Mouse (Mus musculus) kidney, adult 8-10 months (tissue): ENCODE measurements around the gene Dusp19.

Source experiments
- DNase-seq, 2 experiments: peaks; one replicate each; pipeline ENCODE4 v3.0.0; 2022

Gene Dusp19

DNA sequence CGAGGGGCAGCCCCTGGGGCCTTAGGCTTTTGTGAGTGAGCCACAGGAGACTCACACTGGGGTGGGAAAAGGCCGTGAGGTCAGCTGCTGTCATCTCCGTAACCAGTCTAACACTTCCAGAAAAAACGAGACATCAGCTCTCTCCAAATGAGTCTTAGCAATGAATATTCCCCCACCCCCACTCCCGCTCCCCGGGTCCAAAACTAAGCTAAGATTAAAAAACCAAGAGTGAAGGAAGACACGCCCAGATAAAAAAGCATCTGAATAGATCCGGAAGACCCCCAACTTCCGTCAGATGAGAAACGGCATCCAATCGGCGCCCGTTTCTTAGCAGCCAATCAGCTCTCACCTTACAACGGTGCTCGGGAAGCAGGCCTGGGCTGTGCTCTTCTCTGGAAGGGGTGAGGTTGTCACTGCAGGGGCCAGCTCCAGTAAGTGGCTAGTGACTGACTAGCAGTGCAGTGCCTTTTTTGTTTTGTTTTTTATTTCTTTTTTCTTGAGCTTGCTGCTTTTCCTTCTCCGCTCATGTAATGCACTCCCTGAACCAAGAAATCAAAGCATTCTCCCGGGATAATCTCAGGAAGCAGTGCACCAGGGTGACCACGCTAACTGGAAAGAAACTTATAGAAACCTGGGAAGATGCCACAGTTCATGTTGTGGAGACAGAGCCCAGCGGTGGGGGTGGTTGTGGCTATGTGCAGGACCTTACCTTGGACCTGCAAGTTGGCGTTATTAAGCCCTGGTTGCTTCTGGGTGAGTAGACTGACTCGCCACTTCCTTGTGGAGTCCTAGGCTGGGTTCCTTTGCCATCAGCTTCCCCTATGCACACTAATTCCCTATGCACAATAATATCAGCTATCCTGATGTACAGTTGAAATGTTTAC is at the start of gene Dusp19, which contains the start of gene Nup35:
TSS of gene Dusp19 (plus strand) at position 192 of the 884 bp plus-strand sequence.
TSS of gene Nup35 (plus strand) at position 383 of the 884 bp plus-strand sequence.
- peak; percentile 93 to 97 for DNase-seq

- no peak for DNase-seq
These were observed 49.4 kb upstream of the Dusp19 start for GRCm38 (mm10) chr2:80567411-80567810.

GRCm38 (mm10) chr2:80570656-80571055 is 46.2 kb upstream of the Dusp19 start:
- DNase-seq = no peak

DNA sequence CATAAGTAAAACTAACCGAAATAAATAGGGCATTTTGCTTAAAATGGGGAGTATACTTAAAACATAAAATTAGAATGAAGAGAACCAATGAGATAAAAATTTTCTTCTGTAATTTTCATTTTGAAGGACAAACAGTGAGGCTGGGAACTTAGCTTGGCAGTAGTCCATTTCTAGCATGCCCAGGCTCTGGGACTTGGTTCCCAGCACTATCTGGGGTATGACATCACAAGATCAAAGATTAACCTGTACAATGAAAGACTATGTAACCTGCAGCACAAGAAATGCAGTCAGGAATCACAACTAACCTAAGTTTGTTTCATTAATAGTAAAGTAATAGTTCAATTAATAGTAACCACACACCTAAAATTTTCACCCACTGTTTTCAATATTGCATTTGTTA is 39.6 kb upstream of the Dusp19 start:
- peak; percentile 17 to 23 for DNase-seq

GRCm38 (mm10) chr2:80579253-80579891 is 37.5 kb upstream of the Dusp19 start:
- no peak for DNase-seq

DNA sequence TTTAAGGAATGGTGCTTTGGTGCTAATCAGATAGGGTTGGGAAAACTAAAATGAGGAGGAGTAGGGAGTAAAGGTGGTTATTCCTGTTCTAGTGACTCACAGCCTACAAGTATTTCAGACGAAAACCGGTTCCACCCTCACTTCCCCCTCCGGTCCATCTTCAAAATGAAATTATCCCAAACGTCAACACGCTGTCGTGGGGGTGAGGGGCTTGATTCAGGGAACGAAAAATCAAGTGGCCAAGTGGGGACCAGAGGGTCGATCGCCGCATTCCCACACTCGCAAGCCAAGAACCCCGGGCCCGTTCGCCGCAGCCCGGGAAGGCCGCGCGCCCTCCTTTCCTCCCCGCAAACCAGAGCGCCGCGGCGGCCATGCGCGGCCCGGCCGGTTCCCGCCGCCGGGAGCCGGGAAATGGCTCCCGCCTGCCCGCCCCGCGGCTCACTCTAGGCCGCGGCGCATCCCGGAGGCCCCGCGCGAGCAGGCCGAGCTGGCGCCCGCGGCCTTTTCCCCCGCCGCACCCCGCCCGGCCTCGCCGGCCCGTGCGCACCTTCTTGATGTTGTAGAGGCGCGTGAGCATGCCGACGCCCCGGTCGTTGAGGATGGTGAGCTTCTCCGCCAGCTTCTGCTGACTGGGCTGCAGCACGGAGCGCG is 36.4 kb upstream of the Dusp19 start:
- peak; percentile 19 to 22 for DNase-seq

DNA sequence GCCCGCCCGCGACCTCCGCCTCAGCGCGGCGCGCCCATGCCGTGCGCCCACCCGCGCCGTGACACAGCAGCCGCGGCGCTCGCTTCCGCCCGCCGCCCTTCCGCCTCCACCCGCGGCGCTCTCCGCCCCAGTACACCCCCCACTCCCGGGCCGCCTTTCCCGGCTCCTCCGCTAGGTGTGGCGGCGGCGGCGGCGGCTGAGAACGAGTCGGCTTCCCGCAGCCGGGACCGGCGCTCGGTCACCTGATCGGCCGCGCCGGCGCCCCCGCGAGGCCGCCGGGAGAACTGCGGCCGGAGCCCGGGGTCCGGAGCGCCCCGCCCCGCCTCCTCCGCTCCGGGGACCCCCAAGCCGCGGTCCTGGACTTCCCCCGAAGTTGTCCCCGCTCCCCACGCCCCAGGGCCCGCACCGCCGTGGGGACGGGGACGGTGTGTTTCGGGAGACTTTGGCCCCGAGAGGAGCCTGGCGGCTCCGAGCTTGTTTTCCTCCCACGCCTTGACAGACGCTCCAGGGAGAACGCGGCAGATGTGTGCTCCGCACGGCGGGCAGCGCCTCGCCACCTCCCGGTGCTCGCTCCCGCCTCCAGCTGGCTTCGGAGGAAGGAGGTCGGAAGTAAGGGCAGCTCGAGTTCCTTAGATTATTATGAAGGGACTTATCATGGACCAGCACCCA is 35.7 kb upstream of the Dusp19 start, which contains the start of gene Nckap1:
TSS of gene Nckap1 (minus strand) at position 338 of the 669 bp plus-strand sequence.
- peak; percentile 86 to 87 for DNase-seq

DNA sequence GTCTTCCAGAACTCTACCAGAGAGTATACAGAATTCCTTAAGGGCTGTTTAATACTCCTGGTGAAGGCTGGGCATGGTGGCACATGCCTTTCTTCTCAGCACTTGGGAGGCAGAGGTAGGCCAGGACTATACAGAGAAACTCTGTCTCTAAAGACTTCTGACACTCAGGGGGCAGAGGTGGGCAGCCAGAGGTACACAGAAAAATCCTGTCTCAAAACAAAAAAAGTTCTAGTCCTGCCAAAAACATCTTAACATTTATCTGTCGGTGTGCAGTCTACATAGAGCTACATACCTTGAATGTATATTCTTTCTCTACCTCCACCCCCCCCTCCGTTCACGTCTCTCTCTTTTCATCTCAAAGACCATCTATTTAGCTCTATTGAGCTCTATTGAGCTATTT is 34.5 kb upstream of the Dusp19 start:
- DNase-seq = no peak

- DNase-seq = no peak
These were observed 22.5 kb upstream of the Dusp19 start for GRCm38 (mm10) chr2:80594215-80594918.

DNA sequence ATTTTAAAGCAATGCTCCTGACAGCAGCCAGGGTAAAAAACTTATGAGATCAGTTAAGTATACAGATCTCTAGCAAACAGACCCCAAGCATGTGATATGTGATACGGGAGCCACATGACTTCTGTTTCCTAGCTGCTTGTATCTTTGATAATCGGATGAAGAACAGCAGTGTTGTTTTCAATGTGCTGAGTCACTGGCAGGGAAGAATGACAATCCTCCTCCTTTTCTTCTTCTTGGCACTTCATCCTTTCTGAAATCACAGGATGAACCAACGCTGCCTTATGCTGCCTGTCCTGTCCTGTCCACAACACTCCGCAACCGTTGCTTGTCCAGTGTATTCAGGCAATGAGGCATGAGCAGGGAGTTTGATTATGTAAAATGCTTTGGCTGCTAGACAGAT is 19.9 kb upstream of the Dusp19 start:
- no peak for DNase-seq

GRCm38 (mm10) chr2:80599850-80600249 is 17.0 kb upstream of the Dusp19 start:
- no peak for DNase-seq

GRCm38 (mm10) chr2:80600611-80601010 is 16.2 kb upstream of the Dusp19 start:
- DNase-seq = no peak

GRCm38 (mm10) chr2:80602756-80603155 is 14.1 kb upstream of the Dusp19 start:
- no peak for DNase-seq

- no peak for DNase-seq
These were observed 12.9 kb upstream of the Dusp19 start for GRCm38 (mm10) chr2:80603771-80604426.

DNA sequence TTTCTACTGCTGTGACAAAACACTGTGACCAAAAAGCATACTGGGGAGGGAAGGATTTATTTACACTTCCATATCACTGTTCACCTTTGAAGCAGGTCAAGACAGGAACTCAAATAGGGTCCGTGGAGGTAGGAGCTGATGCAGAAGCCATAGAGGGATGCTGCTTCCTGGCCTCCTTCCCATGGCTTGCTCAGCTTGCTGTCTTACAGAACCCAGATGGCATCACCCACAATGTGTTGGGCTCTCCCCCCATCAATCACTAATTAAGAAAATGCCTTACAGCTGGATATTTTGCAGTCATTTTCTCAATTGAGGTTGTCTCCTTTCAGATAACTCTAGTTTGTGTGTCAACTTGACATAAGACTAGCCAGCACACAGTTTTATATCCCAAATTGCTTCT is 4.6 kb upstream of the Dusp19 start:
- DNase-seq = no peak

GRCm38 (mm10) chr2:80612796-80613195 is 4.0 kb upstream of the Dusp19 start:
- no peak for DNase-seq

GRCm38 (mm10) chr2:80618991-80619390 is 2.1 kb downstream of the Dusp19 start:
- DNase-seq = no peak

- DNase-seq = no peak
These were observed 5.1 kb downstream of the Dusp19 start for GRCm38 (mm10) chr2:80621921-80622320.

GRCm38 (mm10) chr2:80624523-80624922 is 7.7 kb downstream of the Dusp19 start:
- DNase-seq = no peak

DNA sequence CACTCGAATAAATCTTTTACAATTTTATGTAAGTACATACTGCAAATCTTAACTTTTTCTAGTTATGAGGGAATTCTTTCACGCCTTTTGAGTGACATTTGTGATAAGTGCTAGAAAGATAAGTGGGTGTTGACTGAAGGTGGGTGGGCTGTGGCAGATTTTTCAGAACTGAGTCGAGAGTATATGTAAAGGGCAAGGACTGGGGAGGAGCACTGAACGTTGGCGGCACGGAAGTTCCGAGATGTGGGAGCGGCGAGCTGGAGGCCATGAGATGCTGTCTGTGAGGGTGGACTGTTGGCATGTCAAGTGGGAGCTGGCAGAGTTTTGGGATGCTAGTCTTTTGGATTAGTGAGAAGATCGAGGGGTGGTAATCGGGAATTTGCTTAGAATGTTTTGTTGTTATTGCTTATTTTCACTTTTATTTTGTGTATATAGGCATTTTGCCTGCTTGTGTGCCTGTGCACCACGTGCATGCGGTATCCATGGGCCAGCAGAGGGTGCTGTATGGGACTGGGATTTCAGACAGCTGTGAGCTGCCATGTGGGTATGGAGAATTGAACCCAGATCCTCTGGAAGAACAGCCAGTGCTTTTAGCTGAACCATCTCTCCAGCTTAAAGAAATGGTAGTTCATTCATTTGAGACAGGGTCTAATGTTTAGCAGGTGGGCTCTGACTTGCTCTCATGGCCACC is 15.6 kb downstream of the Dusp19 start:
- no peak for DNase-seq
